ENCODE assay signal across 14 mouse cellular contexts in genomic region chr10:68231385-68232182, GRCm38 (mm10). TPM values are rescaled to one million over a fixed set of nuclear protein-coding genes. Genes with fewer than 3 reads are reported as not detected.
DNase-seq lines count a peak whose midpoint lies in the region; ATAC-seq and TF ChIP-seq lines count a peak whose summit lies in the region.
"Had no signal": no experiment of that assay in that cellular context is flagged by ENCODE, and none has a peak within 500 bp of the region (broad histone marks: within the 10 kb centered on the region; RNA-seq: fewer than 3 reads in every experiment).

No protein-coding gene starts in this region.

- no peaks in the 10 kb centered on the region for H3K27me3 ChIP-seq in heart, embryonic 10.5 days (ENCODE audit: insufficient read depth, poor library complexity, severe bottlenecking)
- no peaks in the 10 kb centered on the region for H3K27me3 ChIP-seq in kidney, postnatal 0 days (ENCODE audit: insufficient read depth, low read length)
- H3K27me3 ChIP-seq in liver, embryonic 15.5 days: no peaks in the 10 kb centered on the region
- H3K27me3 ChIP-seq: limb, embryonic 13.5 days had no signal

- no peak for DNase-seq in heart, embryonic 10.5 days (ENCODE audit: low spot score)
- no peak for DNase-seq in heart, postnatal 10 days
- no peak for DNase-seq in kidney, postnatal 0 days (ENCODE audit: low spot score)
- DNase-seq in kidney, adult 18-20 months: no peak
- DNase-seq in WW6 (ENCODE audit: low read depth, low spot score): peak; percentile 42
- DNase-seq in Muller cell, postnatal 12 days (ENCODE audit: inconsistent ontology term): no peak
- DNase-seq: adrenal gland, postnatal 14 days; gastrocnemius, postnatal 25 days; kidney, adult 2 months; right cerebral cortex, postnatal 25 days; thymus, adult 18-20 months had no signal

- no peaks in the 10 kb centered on the region for H3K9me3 ChIP-seq in heart, embryonic 10.5 days
- no peaks in the 10 kb centered on the region for H3K9me3 ChIP-seq in kidney, postnatal 0 days (replicated peaks; ENCODE audit: low read length)
- H3K9me3 ChIP-seq in liver, embryonic 15.5 days (replicated peaks): no peaks in the 10 kb centered on the region
- H3K9me3 ChIP-seq: limb, embryonic 13.5 days had no signal

- peaks cover 21% of the 10 kb centered on the region for H3K4me1 ChIP-seq in heart, embryonic 10.5 days
- H3K4me1 ChIP-seq in kidney, postnatal 0 days (replicated peaks; ENCODE audit: insufficient read depth, low read length): peaks cover 5% of the 10 kb centered on the region; the same call in 1 of the 2 replicates
- H3K4me1 ChIP-seq in liver, embryonic 15.5 days (replicated peaks): peaks cover 6% of the 10 kb centered on the region; the same call in 1 of the 2 replicates

- intact Hi-C loops in heart, postnatal 10 days (cut with DNase I): no loop called here

- 29% methylated on average over 18 of the region's 18 CpGs for WGBS in heart, embryonic 10.5 days
- WGBS in kidney, postnatal 0 days: 51% methylated on average over 18 of the region's 18 CpGs
- 53% methylated on average over 18 of the region's 18 CpGs for whole genome bisulfite sequencing in liver, embryonic 15.5 days (ENCODE audit: insufficient replicate concordance)

- ATAC-seq in kidney, postnatal 0 days (replicated peaks; ENCODE audit: low FRiP score, low read depth): no peak
- peak; percentile 57 for ATAC-seq in liver, embryonic 15.5 days (ENCODE audit: insufficient read depth)
- ATAC-seq in CD4-positive, CD25-positive, alpha-beta regulatory T cell, adult 4 months: no peak

- H3K4me3 ChIP-seq in heart, embryonic 10.5 days: peak overlapping the region; percentile 41
- no peak overlapping the region for H3K4me3 ChIP-seq in kidney, postnatal 0 days (replicated peaks; ENCODE audit: low read depth, low read length)
- H3K4me3 ChIP-seq in liver, embryonic 15.5 days (replicated peaks): no peak overlapping the region
- H3K4me3 ChIP-seq: limb, embryonic 13.5 days had no signal

- no peak overlapping the region for H3K9ac ChIP-seq in kidney, postnatal 0 days (ENCODE audit: low read depth, low read length)
- H3K9ac ChIP-seq in liver, embryonic 15.5 days: no peak overlapping the region
- H3K9ac ChIP-seq: limb, embryonic 13.5 days had no signal

- no peak for TF ChIP-seq CTCF in kidney, postnatal 0 days (IDR thresholded peaks at IDR 0.05; ENCODE audit: low read depth)

- peaks cover 9% of the 10 kb centered on the region; the same call in 1 of the 2 replicates for H3K36me3 ChIP-seq in heart, embryonic 10.5 days
- 0 out of 2 replicates have a peak, but pooled peaks cover 11% of the 10 kb centered on the region for H3K36me3 ChIP-seq in kidney, postnatal 0 days (ENCODE audit: insufficient read depth, low read length)
- H3K36me3 ChIP-seq in liver, embryonic 15.5 days (replicated peaks): no peaks in the 10 kb centered on the region

- H3K4me2 ChIP-seq in kidney, postnatal 0 days (ENCODE audit: low read length): 0 out of 2 replicates have a peak overlapping the region, but pooled peaks have one; percentile 10
- peak overlapping the region; percentile 20 for H3K4me2 ChIP-seq in liver, embryonic 15.5 days
- H3K4me2 ChIP-seq: limb, embryonic 13.5 days had no signal

- H3K27ac ChIP-seq in heart, embryonic 10.5 days: peak overlapping the region; percentile 42; the same call in 1 of the 2 replicates
- H3K27ac ChIP-seq in kidney, postnatal 0 days: peak overlapping the region; percentile 81
- H3K27ac ChIP-seq in liver, embryonic 15.5 days (replicated peaks): peak overlapping the region; percentile 67
- H3K27ac ChIP-seq: limb, embryonic 13.5 days had no signal

RNA-seq across cellular contexts. Expression of gene Arid5b, which starts 47.0 kb away (rescaled TPM):
- polyA plus RNA-seq in heart, embryonic 10.5 days (2016; fragmentation: Nextera tagmentation; extraction: Ambion mirVana): 12.4 and 18.2 TPM in 2 replicates
- 10 to 100 TPM; 26.5 to 29.4 TPM for total RNA-seq in heart, postnatal 10 days (2021)
- 30.3 and 31.1 TPM in 2 replicates for polyA plus RNA-seq in kidney, postnatal 0 days (2015; fragmentation: Nextera tagmentation; extraction: Ambion mirVana)
- polyA plus RNA-seq in liver, embryonic 15.5 days (2015; fragmentation: Nextera tagmentation; extraction: Ambion mirVana): 5.8 and 7.3 TPM in 2 replicates
- 10 to 100 TPM; 63.9 to 78.6 TPM for polyA plus RNA-seq in CD4-positive, CD25-positive, alpha-beta regulatory T cell, adult 4 months (2017; shearing (Covaris generic))
